Mouse (Mus musculus) limb, embryonic 14.5 days (tissue): ENCODE data around the gene Il13. TPM values are rescaled to one million over a fixed set of nuclear protein-coding genes. Genes with fewer than 3 reads are reported as not detected.

Source experiments
- ATAC-seq: fragments of 200-750 bp; cut with Nextera tagmentation; 2 replicates; pipeline ENCODE4 v1.8.0; 2017; ENCODE audit warnings: low read depth, moderate number of reproducible peaks, moderate TSS enrichment; ENCODE audit not compliant: low FRiP score
- DNase-seq: peaks from one replicate; pipeline ENCODE4 v3.0.0-alpha.2; 2015; ENCODE audit warnings: low spot score
- H3K27ac ChIP-seq: fragments of 300-500 bp; sonication (generic); replicated peaks from 2 replicates; pipeline ENCODE4 v1.5.1; 2014; ENCODE audit warnings: low read depth, mild to moderate bottlenecking, low read length, moderate library complexity, mixed read lengths
- H3K27me3 ChIP-seq: fragments of 300-500 bp; sonication (generic); 2 replicates; pipeline ENCODE4 v1.6.1; 2014; ENCODE audit warnings: low read length, mixed read lengths; ENCODE audit not compliant: control insufficient read depth, insufficient read depth
- H3K36me3 ChIP-seq: fragments of 300-500 bp; sonication (generic); 2 replicates; pipeline ENCODE4 v1.6.1; 2014; ENCODE audit warnings: mild to moderate bottlenecking, low read length, moderate library complexity, mixed read lengths; ENCODE audit not compliant: control insufficient read depth, insufficient read depth
- H3K4me1 ChIP-seq: fragments of 300-500 bp; sonication (generic); 2 replicates; pipeline ENCODE4 v1.6.1; 2014; ENCODE audit warnings: antibody characterized with exemption, low read length, mixed read lengths; ENCODE audit not compliant: control insufficient read depth, insufficient read depth
- H3K4me2 ChIP-seq: fragments of 300-500 bp; sonication (generic); replicated peaks from 2 replicates; pipeline ENCODE4 v1.6.1; 2014; ENCODE audit warnings: low read depth, mild to moderate bottlenecking, low read length, moderate library complexity; ENCODE audit not compliant: severe bottlenecking
- H3K4me3 ChIP-seq: fragments of 300-500 bp; sonication (generic); replicated peaks from 2 replicates; pipeline ENCODE4 v1.5.1; 2014; ENCODE audit warnings: low read length
- H3K9ac ChIP-seq: fragments of 300-500 bp; sonication (generic); 2 replicates; pipeline ENCODE4 v1.6.1; 2014; ENCODE audit warnings: mild to moderate bottlenecking, low read depth, low read length, moderate library complexity; ENCODE audit not compliant: severe bottlenecking
- H3K9me3 ChIP-seq: fragments of 300-500 bp; sonication (generic); 2 replicates; pipeline ENCODE4 v1.6.1; 2016; ENCODE audit warnings: low read length; ENCODE audit not compliant: control insufficient read depth
- POLR2A ChIP-seq: fragments of 200-500 bp; IDR thresholded peaks from 2 replicates; pipeline ENCODE4 v1.8.0; 2012; ENCODE audit warnings: inconsistent platforms, mild to moderate bottlenecking, moderate library complexity, borderline replicate concordance; ENCODE audit not compliant: insufficient read depth, insufficient read length; ENCODE audit errors: extremely low read depth
- WGBS: fragments of 180-500 bp; shearing (Covaris S2); extraction: QIAGEN DNeasy Blood & Tissue Kit; methylation state at CpG from one replicate; pipeline ENCODE4 v1.1.7; 2014; 5-methylcytosine and 5-hydroxymethylcytosine counted together
- polyA plus RNA-seq, 2 experiments: library from polyadenylated mRNA; depleted of rRNA in 1 of 2; stranded (reverse) in 1 of 2; unstranded in 1 of 2; fragments of >200 nt; fragmentation: Nextera tagmentation in 1 of 2; extraction: Ambion mirVana in 1 of 2; gene quantifications; 2 replicates each; pipeline versions ENCODE4 v1.2.1 to v1.2.3; 2012 to 2014

The Il13 gene
- polyA plus RNA-seq, 2 experiments, result 0.19 TPM; not detected in 1

GRCm38 (mm10) chr11:53585510-53585909 lies 49.0 kb downstream of the Il13 start:
- H3K4me1 ChIP-seq, result no peaks in the 10 kb centered on the region
- no peak for DNase-seq
- WGBS, result 79% methylated on average over 6 of the region's 6 CpGs
- no peak overlapping the region for H3K4me2 ChIP-seq
- no peaks in the 10 kb centered on the region for H3K27me3 ChIP-seq
- TF ChIP-seq POLR2A, result no peak
- H3K36me3 ChIP-seq, result peaks cover 57% of the 10 kb centered on the region
- no peak overlapping the region for H3K4me3 ChIP-seq
- H3K9me3 ChIP-seq, result no peaks in the 10 kb centered on the region
- H3K27ac ChIP-seq, result no peak overlapping the region
- no peak for ATAC-seq
- H3K9ac ChIP-seq, result no peak overlapping the region

GRCm38 (mm10) chr11:53584849-53585248 lies 49.7 kb downstream of the Il13 start:
- H3K9ac ChIP-seq, result no peak overlapping the region
- no peak overlapping the region for H3K4me3 ChIP-seq
- 55% methylated on average over 3 of the region's 3 CpGs for WGBS
- no peaks in the 10 kb centered on the region for H3K4me1 ChIP-seq
- no peak overlapping the region for H3K4me2 ChIP-seq
- H3K27ac ChIP-seq, result no peak overlapping the region
- peaks cover 63% of the 10 kb centered on the region for H3K36me3 ChIP-seq
- TF ChIP-seq POLR2A, result no peak
- DNase-seq, result peak; percentile 53
- no peaks in the 10 kb centered on the region for H3K27me3 ChIP-seq
- H3K9me3 ChIP-seq, result no peaks in the 10 kb centered on the region
- ATAC-seq, result no peak

- DNase-seq, result no peak
- Histone ChIP-seq H3K4me1 (no peaks in the 10 kb centered on the region), H3K4me2 (no peak overlapping the region), H3K9me3 (no peaks in the 10 kb centered on the region), H3K9ac (no peak overlapping the region), H3K27me3 (no peaks in the 10 kb centered on the region), H3K4me3 (no peak overlapping the region), H3K36me3 (peaks cover 64% of the 10 kb centered on the region), H3K27ac (no peak overlapping the region)
- ATAC-seq, result no peak
- 85% methylated on average over 10 of the region's 10 CpGs for WGBS
- no peak for TF ChIP-seq POLR2A
Observed at GRCm38 (mm10) chr11:53583151-53583550, 51.4 kb downstream of the Il13 start.

Other genes starting within 250 kb of the Il13 start
- gene Leap2, start 211.5 kb downstream of the Il13 start, polyA plus RNA-seq (2012; rRNA removed), result not detected in 2 replicates
- gene Leap2, start 211.5 kb downstream of the Il13 start, polyA plus RNA-seq (2014; fragmentation: Nextera tagmentation; extraction: Ambion mirVana), result not detected in 2 replicates
- 190 and 230 TPM in 2 replicates for gene Uqcrq, start 203.9 kb downstream of the Il13 start, polyA plus RNA-seq (2012; rRNA removed)
- gene Uqcrq, start 203.9 kb downstream of the Il13 start, polyA plus RNA-seq (2014; fragmentation: Nextera tagmentation; extraction: Ambion mirVana), result 490 and 554 TPM in 2 replicates
- 2.6 and 2.9 TPM in 2 replicates for gene Gdf9, start 203.7 kb downstream of the Il13 start, polyA plus RNA-seq (2012; rRNA removed)
- 1.8 and 2.0 TPM in 2 replicates for gene Gdf9, start 203.7 kb downstream of the Il13 start, polyA plus RNA-seq (2014; fragmentation: Nextera tagmentation; extraction: Ambion mirVana)
- gene Gm10447, start 177.6 kb downstream of the Il13 start, polyA plus RNA-seq (2012; rRNA removed), result 0.41 and 0.83 TPM in 2 replicates
- 0.08 TPM in 1 of 2 replicates, not detected in the other for gene Gm10447, start 177.6 kb downstream of the Il13 start, polyA plus RNA-seq (2014; fragmentation: Nextera tagmentation; extraction: Ambion mirVana)
- 7.1 and 9.1 TPM in 2 replicates for gene Shroom1, start 177.5 kb downstream of the Il13 start, polyA plus RNA-seq (2012; rRNA removed)
- gene Shroom1, start 177.5 kb downstream of the Il13 start, polyA plus RNA-seq (2014; fragmentation: Nextera tagmentation; extraction: Ambion mirVana), result 3.9 and 6.2 TPM in 2 replicates
- gene Gm9837, start 164.2 kb downstream of the Il13 start, polyA plus RNA-seq (2012; rRNA removed), result not detected in 2 replicates
- not detected in 2 replicates for gene Gm9837, start 164.2 kb downstream of the Il13 start, polyA plus RNA-seq (2014; fragmentation: Nextera tagmentation; extraction: Ambion mirVana)
- gene Gm9945, start 154.5 kb downstream of the Il13 start, polyA plus RNA-seq (2012; rRNA removed), result not detected in 2 replicates
- gene Gm9945, start 154.5 kb downstream of the Il13 start, polyA plus RNA-seq (2014; fragmentation: Nextera tagmentation; extraction: Ambion mirVana), result not detected in 2 replicates
- gene Sowaha, start 154.4 kb downstream of the Il13 start, polyA plus RNA-seq (2012; rRNA removed), result 0.16 and 0.19 TPM in 2 replicates
- gene Sowaha, start 154.4 kb downstream of the Il13 start, polyA plus RNA-seq (2014; fragmentation: Nextera tagmentation; extraction: Ambion mirVana), result 0.22 and 0.30 TPM in 2 replicates
- 104 and 110 TPM in 2 replicates for gene Sept8, start 115.4 kb downstream of the Il13 start, polyA plus RNA-seq (2012; rRNA removed)
- gene Sept8, start 115.4 kb downstream of the Il13 start, polyA plus RNA-seq (2014; fragmentation: Nextera tagmentation; extraction: Ambion mirVana), result 50.4 and 51.6 TPM in 2 replicates
- gene Kif3a, start 67.3 kb downstream of the Il13 start, polyA plus RNA-seq (2012; rRNA removed), result 37.1 and 38.3 TPM in 2 replicates
- 63.7 and 78.4 TPM in 2 replicates for gene Kif3a, start 67.3 kb downstream of the Il13 start, polyA plus RNA-seq (2014; fragmentation: Nextera tagmentation; extraction: Ambion mirVana)
- gene Il4, start 16.0 kb downstream of the Il13 start, polyA plus RNA-seq (2012; rRNA removed), result 0.23 and 0.49 TPM in 2 replicates
- 3.2 and 3.6 TPM in 2 replicates for gene Il4, start 16.0 kb downstream of the Il13 start, polyA plus RNA-seq (2014; fragmentation: Nextera tagmentation; extraction: Ambion mirVana)
- 8.7 and 11.1 TPM in 2 replicates for gene Rad50, start 72.6 kb upstream of the Il13 start, polyA plus RNA-seq (2012; rRNA removed)
- 18.9 and 21.2 TPM in 2 replicates for gene Rad50, start 72.6 kb upstream of the Il13 start, polyA plus RNA-seq (2014; fragmentation: Nextera tagmentation; extraction: Ambion mirVana)
- gene Il5, start 86.1 kb upstream of the Il13 start, polyA plus RNA-seq (2012; rRNA removed), result not detected in 2 replicates
- gene Il5, start 86.1 kb upstream of the Il13 start, polyA plus RNA-seq (2014; fragmentation: Nextera tagmentation; extraction: Ambion mirVana), result not detected in 2 replicates
- 13.8 and 16.8 TPM in 2 replicates for gene Irf1, start 135.3 kb upstream of the Il13 start, polyA plus RNA-seq (2012; rRNA removed)
- gene Irf1, start 135.3 kb upstream of the Il13 start, polyA plus RNA-seq (2014; fragmentation: Nextera tagmentation; extraction: Ambion mirVana), result 10.7 and 11.8 TPM in 2 replicates
- gene Gm17334, start 138.5 kb upstream of the Il13 start, polyA plus RNA-seq (2012; rRNA removed), result 0.11 and 0.33 TPM in 2 replicates
- 0.28 and 0.30 TPM in 2 replicates for gene Gm17334, start 138.5 kb upstream of the Il13 start, polyA plus RNA-seq (2014; fragmentation: Nextera tagmentation; extraction: Ambion mirVana)
- 0.43 and 0.51 TPM in 2 replicates for gene Gm12216, start 224.6 kb upstream of the Il13 start, polyA plus RNA-seq (2012; rRNA removed)
- gene Gm12216, start 224.6 kb upstream of the Il13 start, polyA plus RNA-seq (2014; fragmentation: Nextera tagmentation; extraction: Ambion mirVana), result 0.66 and 0.74 TPM in 2 replicates